Mouse (Mus musculus) left cerebral cortex, adult 18-20 months (tissue): ENCODE results near the gene 1700010I14Rik. TPM values are rescaled to one million over a fixed set of nuclear protein-coding genes. Genes with fewer than 3 reads are reported as not detected.

Source experiments
- DNase-seq, 2 experiments: peaks; one replicate each; pipeline ENCODE4 v3.0.0; 2021 to 2022; ENCODE audit warnings: low spot score in 2 of 2, mixed read lengths in 1 of 2
- long read RNA-seq, 2 experiments: library from polyadenylated mRNA; stranded (forward); transcript quantifications; one replicate each; pipeline ENCODE4 v2.0.0; 2021
- total RNA-seq, 2 experiments: library from RNA; stranded (reverse); gene quantifications; 2 replicates each; pipeline ENCODE4 v1.2.3; 2021

1700010I14Rik gene
- 1 to 10 TPM; 1.5 to 2.1 TPM for total RNA-seq
- long read RNA-seq, experiment 1, partial matches to known transcripts: 0 of 1 reads
- long read RNA-seq, experiment 1, other reads (novel, unspliced or antisense): 0 of 1 reads
- long read RNA-seq, experiment 2, partial matches to known transcripts: 0 of 4 reads
- long read RNA-seq, experiment 2, other reads (novel, unspliced or antisense): 3 of 4 reads

GRCm38 (mm10) chr17:8988119-8988807 is at the start of gene 1700010I14Rik:
Gene 1700010I14Rik (plus strand): TSS chr17:8988333.
- DNase-seq: peak; percentile 75 to 79

- no peak for DNase-seq
Observed at GRCm38 (mm10) chr17:8951588-8951987, 36.5 kb upstream of the 1700010I14Rik start.

GRCm38 (mm10) chr17:8952951-8953350 is 35.2 kb upstream of the 1700010I14Rik start:
- no peak for DNase-seq

- DNase-seq: no peak
Observed at GRCm38 (mm10) chr17:8958125-8958524, 30.0 kb upstream of the 1700010I14Rik start.

- DNase-seq: no peak
Observed at GRCm38 (mm10) chr17:8960386-8960785, 27.7 kb upstream of the 1700010I14Rik start.

GRCm38 (mm10) chr17:8961097-8961496 is 27.0 kb upstream of the 1700010I14Rik start:
- DNase-seq: no peak

- DNase-seq: no peak
Observed at GRCm38 (mm10) chr17:8961644-8962043, 26.5 kb upstream of the 1700010I14Rik start.

- no peak for DNase-seq
Observed at GRCm38 (mm10) chr17:8965177-8965576, 23.0 kb upstream of the 1700010I14Rik start.

GRCm38 (mm10) chr17:8972152-8972854 is 15.8 kb upstream of the 1700010I14Rik start:
- no peak for DNase-seq

GRCm38 (mm10) chr17:8973331-8973730 is 14.8 kb upstream of the 1700010I14Rik start:
- no peak for DNase-seq

- no peak for DNase-seq
Observed at GRCm38 (mm10) chr17:8974423-8974822, 13.7 kb upstream of the 1700010I14Rik start.

GRCm38 (mm10) chr17:8974823-8975397 is 13.2 kb upstream of the 1700010I14Rik start:
- DNase-seq: no peak

- no peak for DNase-seq
Observed at GRCm38 (mm10) chr17:8976745-8977144, 11.4 kb upstream of the 1700010I14Rik start.

- DNase-seq: no peak
Observed at GRCm38 (mm10) chr17:8977271-8977670, 10.9 kb upstream of the 1700010I14Rik start.

GRCm38 (mm10) chr17:8983576-8983975 is 4.6 kb upstream of the 1700010I14Rik start:
- DNase-seq: no peak

GRCm38 (mm10) chr17:8985714-8986113 is 2.4 kb upstream of the 1700010I14Rik start:
- DNase-seq: no peak

GRCm38 (mm10) chr17:8986551-8986950 is 1.6 kb upstream of the 1700010I14Rik start:
- peak; percentile 56 to 59 for DNase-seq

- no peak for DNase-seq
Observed at GRCm38 (mm10) chr17:8987369-8987768, 764 bp upstream of the 1700010I14Rik start.

- peak in 1 of 2 experiments; percentile 25 for DNase-seq
Observed at GRCm38 (mm10) chr17:8991160-8991559, 3.0 kb downstream of the 1700010I14Rik start.

- DNase-seq: no peak
Observed at GRCm38 (mm10) chr17:8995344-8995743, 7.2 kb downstream of the 1700010I14Rik start.

GRCm38 (mm10) chr17:9002438-9002837 is 14.3 kb downstream of the 1700010I14Rik start:
- peak; percentile 55 to 67 for DNase-seq

- no peak for DNase-seq
Observed at GRCm38 (mm10) chr17:9004516-9004915, 16.4 kb downstream of the 1700010I14Rik start.
